Mouse (Mus musculus): ENCODE data around the gene Slc12a5.

Gene Slc12a5

DNA sequence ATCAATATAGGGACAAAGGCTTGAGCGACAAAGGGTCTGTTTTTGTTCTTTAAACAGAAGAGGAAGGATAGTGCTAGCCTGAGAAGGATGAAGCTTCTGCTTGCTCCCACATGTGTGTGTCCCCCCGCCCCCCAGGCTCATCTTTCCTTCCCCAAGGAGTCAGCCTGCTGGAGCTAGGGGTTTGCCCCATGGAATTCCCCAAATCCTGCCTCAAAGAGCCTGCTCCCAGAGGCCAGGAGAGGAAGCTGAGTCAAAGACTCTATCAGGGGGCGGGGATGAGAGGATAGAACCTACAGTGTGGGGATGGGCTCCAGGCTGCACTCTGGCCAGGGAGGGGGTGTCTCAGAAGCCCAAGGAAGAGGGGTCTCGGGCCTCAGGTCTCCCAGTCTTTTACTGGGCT, 13.1 kb upstream of the Slc12a5 start:
- no peak for DNase-seq (ENCODE audit: low spot score in 2 of 2)

DNA sequence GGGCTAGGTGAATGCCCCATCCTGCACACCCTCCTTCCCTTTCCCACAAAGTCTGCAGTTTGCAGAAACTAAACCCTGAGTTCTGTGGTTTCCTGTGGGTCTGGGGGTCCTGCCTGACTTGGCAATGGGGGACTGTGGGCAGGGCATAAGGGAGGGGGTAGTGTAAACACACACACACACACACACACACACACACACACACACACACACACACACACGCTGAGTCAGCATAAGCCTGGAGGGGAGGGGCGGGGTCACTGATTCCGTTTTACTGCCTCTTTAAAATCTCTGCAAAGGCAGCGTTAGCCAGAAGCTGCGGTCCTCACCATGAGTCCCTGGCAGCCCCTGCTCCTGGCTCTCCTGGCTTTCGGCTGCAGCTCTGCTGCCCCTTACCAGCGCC, 12.7 kb upstream of the Slc12a5 start:
- DNase-seq (ENCODE audit: low spot score in 2 of 2) = no peak

DNA sequence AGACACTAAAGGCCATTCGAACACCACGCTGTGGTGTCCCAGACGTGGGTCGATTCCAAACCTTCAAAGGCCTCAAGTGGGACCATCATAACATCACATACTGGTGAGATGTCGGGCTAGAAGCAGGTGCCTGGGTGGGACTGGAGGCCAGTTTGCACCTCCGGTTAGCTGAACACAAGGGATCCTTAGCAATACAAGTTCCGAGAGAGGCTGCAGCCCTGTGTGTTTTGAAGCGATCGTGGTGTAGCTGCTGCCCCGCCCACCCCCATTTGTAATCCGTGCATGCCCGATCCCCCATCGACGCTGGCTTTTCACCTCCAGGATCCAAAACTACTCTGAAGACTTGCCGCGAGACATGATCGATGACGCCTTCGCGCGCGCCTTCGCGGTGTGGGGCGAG, 11.6 kb upstream of the Slc12a5 start:
- DNase-seq (ENCODE audit: low spot score in 2 of 2) = no peak

DNA sequence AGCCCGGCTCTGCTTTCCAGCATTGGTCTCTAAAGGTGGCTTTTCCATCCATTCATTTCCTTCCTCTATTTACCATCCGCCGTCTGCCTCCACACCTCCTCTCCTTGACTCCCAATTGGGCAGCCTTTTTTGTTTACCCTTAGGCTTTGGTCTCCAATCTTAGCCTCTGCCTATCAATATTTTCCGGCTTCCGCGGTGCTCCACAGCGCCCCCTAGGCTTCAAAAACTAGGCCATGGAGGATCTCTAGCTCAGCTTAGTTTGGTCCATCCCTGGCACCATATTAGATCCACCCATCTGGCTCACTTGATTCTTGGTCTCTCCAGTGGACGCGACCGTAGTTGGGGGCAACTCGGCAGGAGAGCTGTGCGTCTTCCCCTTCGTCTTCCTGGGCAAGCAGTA, 10.1 kb upstream of the Slc12a5 start:
- no peak for DNase-seq (ENCODE audit: low spot score in 2 of 2)

DNA sequence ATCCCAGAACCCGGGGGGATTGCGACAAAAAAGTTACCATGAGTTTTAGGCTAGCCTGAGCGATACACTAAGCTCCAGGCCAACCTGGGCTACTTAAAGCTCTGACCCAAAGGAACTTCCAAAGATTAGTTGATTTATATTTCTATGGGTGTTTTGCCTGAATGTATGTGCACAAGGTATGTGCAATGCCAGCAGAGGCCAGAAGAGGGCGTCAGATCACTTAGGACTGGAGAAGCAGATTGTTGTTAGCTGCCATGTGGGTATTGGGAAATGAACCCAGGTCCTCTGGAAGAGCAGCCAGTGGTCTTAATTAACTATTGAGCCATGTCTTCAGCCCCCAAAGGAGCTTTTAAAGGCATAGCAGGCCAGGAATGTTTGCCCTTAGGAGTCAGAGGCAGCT, 8.9 kb upstream of the Slc12a5 start:
- no peak for DNase-seq (ENCODE audit: low spot score in 2 of 2)

DNA sequence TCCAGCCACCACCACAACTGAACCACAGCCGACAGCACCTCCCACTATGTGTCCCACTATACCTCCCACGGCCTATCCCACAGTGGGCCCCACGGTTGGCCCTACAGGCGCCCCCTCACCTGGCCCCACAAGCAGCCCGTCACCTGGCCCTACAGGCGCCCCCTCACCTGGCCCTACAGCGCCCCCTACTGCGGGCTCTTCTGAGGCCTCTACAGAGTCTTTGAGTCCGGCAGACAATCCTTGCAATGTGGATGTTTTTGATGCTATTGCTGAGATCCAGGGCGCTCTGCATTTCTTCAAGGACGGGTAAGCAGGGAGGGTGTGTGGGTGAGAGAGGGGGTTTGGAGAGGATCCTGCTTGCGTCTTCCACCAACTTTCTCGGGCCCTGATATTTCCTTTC, 8.2 kb upstream of the Slc12a5 start:
- DNase-seq (ENCODE audit: low spot score in 2 of 2) = no peak

DNA sequence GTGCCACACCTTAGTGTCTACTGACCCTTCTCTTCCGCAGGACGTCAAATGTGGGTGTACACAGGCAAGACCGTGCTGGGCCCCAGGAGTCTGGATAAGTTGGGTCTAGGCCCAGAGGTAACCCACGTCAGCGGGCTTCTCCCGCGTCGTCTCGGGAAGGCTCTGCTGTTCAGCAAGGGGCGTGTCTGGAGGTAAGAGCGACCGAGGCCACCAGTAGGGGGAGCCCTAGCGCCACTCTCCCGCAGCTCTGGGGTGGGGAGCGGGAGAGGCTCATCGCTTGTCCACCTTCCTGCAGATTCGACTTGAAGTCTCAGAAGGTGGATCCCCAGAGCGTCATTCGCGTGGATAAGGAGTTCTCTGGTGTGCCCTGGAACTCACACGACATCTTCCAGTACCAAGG, 7.4 kb upstream of the Slc12a5 start:
- peak in 1 of 2 experiments; percentile 75 for DNase-seq (ENCODE audit: low spot score in 2 of 2)

DNA sequence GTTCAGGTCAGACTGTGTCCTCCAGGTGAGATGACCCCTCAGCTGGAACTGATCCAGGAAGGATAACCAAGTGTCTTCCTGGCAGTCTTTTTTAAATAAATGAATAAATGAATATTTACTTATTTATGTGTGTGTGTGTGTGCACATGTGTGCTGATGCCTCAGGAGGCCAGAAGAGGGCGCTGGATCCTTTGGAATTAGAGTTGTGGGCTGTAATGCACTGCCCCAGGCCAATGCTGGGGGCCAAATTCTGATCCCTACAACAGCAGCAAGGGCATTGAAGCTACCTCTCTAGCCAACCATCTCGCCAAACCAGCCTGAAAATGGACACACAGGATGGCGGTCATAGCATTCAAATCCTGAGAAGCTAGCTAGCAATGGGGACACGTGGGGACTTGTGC, 4.9 kb upstream of the Slc12a5 start:
- DNase-seq (ENCODE audit: low spot score in 2 of 2) = no peak

DNA sequence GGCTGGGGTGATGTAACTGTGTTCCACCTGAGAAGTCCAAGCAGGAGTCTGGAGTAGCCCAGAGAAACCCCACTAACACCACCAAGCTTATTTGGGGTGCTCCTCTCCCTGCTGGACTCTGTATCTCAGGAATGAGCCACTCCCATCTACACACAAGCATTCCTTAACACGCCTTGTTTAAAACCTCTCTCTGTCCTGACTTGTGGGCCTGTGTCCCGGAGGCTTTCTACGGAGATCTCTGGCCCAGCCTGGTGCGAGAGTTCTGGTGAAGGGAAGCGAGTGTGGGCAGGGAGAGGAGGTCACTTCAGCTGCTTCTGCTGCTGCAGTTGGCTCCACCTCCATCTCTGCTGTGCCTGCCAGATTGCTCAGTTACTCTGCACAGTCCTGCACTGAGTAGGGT, 4.4 kb upstream of the Slc12a5 start:
- DNase-seq (ENCODE audit: low spot score in 2 of 2) = no peak

DNA sequence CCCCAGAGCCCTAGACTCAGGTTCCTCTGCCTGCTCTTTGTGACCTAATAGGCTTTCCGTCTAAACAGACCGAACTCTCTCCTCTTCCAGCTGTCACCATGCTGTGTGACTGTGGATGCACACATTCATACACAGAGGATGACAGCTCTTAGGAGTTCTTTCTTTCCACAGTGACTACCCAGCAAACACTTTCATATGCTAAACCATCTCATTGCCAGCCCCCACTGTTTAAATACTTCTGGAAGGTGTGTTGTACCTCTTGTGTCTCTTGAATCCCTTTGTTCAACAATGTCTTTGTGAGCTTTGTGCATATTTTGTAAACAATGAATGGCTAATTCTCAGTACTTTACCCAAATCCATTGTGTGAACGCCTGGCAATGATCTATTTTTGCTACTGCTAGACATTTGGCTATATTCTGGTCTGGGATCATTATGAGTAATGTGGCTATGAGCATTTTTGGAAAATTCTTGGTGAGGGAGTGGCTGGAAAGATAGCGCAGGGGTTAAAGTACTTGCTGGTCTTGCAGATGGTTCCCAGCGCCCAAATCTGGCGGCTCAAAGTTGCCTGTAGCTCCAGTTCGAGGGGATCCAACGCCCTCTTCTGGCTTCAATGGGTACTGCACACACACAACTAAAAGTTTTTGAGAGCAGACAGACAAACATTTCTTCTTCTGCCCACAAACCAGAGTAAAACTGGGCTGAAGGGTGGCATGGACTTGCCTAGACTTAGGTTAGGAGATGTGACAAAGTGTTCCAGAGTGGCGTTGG, 2.9 kb upstream of the Slc12a5 start:
- DNase-seq (ENCODE audit: low spot score in 2 of 2) = no peak

DNA sequence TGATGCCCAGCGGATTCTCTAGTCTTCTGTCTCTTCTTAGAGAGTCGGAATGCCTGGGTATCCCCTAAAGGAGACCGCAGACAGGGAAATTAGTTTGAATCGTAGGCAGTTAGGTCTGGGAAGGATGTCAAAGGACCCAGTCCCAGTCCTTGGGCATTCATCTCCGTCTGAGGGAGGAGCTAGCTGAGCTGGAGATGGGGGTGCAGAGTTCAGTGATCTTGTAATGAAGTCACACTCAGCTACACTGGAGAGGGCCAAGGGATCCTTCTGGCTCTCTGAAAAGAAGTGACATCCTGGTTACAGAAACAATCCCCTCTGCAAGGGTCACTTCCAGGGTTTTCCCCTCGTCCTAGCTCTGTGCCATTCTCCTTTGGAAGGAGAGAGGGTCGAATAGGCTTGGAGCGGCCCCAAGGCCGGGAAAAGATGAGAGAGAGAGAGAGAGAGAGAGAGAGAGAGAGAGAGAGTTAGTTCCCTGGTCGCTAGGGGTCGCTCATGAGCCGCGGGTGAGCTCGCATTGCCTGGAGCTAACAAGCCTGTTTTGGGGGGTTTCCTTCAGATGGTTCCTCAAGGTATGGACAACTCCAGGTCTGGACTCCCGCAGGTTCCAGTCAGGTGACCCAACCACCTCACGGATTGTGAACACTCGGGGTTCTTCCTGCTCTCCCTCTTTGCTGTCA, 1.0 kb downstream of the Slc12a5 start:
- DNase-seq (ENCODE audit: low spot score in 2 of 2) = peak in 1 of 2 experiments; percentile 73

DNA sequence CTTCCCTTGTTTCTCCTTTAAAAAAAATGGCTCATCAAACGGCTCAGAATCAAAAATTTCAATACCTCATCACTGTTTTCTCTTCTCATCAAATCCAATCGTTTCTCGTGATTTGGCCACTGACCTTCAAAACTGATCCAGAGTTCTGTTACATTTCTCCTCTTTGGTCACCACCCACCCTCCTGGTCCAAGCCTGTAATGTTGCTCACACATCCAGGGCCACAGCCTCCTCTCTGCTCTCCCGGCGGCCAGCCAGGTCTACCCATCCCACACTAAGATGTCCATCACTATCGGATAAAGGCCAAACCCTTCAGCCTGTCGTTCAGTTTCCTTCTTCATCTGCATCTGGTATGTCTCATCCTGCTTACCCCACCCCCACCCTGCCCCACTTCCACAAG, 1.6 kb downstream of the Slc12a5 start:
- DNase-seq (ENCODE audit: low spot score in 2 of 2) = no peak

DNA sequence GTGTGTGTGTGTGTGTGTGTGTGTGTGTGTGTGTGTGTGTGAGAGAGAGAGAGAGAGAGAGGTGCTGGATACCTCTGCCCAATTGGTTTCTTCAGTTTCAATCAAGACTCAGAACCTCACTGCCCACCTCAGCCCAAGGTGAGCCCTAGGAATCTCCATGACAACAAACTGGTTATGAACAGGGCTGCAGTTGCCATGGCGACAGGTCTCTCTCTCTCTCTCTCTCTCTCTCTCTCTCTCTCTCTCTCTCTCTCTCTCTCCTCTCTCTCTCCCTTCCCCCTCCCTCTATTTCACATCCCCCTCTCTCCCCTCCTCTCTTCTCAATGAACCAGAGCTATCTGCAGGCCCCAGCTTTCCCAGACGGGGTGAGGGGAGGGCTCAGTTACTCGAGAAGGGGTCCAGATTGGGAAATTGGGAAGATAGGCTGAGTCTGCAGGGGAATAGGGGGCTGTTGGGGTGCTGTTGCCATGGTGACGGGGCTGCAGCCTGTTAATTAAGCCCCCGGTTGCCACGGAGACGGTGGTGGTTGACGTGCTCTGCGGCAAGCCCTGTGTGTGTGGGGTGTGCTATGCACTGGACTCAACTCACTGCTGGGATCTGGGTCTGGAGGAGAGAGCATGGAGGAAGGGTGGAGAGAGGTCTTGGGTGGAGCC, 3.8 kb downstream of the Slc12a5 start:
- peak in 1 of 2 experiments; percentile 64 for DNase-seq (ENCODE audit: low spot score in 2 of 2)

DNA sequence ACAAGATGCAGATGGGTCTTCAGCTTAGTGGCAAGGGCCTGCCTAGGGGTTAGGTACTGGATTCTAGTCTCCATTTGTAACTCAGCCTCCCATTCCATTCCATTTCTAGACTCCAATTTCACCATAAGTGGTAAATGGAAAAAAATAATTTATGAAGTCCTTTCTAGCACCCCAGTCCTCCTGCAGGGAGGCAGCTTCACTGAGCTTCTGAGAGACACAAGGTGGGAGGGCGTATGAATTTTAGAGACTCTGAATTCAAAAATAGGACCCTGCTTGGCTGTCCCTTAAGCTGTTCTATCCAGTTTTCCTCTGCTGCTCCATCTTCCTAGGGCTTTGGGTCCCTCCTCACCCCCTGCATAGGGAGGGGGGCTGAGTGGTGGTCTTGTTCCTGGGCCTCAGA, 4.4 kb downstream of the Slc12a5 start:
- no peak for DNase-seq (ENCODE audit: low spot score in 2 of 2)

DNA sequence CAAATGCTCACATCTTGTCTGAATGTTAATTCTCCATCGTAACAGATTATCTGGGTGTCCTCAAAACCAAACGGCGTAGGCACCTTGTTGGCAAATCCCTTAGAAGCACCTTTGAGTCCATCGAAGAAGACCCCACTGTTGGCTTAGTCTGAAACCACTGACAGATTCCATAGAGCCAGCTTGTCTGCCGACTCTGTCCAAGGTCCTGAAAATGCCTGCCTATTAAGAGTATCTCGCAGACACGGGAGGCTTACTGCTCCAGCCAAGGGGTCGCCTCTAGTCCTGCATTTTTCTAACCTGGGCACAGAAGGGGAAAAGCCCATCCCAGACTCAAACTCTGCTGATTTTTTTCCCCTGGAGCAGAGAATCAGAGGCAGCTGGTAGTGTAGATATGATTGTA, 5.8 kb downstream of the Slc12a5 start:
- no peak for DNase-seq (ENCODE audit: low spot score in 2 of 2)

DNA sequence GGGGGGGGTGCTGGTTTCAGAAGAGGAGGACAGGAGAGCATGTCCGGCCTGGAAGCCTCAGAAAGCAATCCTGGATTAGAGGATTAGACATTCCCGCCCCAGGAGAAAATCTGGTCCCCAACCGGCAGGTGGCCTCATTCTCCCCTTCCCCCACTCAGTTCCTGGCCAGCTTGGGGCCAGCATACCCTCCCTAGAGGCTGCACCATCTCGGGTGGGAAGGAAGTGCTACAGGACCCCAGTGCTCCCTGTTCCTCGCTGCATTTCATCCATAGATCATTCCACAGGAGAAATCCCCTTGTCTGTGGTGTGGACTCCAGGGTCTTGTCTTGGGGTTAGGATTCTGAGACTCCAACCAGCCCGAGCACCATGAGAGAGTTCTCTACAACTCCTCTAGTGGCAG, 6.6 kb downstream of the Slc12a5 start:
- DNase-seq (ENCODE audit: low spot score in 2 of 2) = no peak

DNA sequence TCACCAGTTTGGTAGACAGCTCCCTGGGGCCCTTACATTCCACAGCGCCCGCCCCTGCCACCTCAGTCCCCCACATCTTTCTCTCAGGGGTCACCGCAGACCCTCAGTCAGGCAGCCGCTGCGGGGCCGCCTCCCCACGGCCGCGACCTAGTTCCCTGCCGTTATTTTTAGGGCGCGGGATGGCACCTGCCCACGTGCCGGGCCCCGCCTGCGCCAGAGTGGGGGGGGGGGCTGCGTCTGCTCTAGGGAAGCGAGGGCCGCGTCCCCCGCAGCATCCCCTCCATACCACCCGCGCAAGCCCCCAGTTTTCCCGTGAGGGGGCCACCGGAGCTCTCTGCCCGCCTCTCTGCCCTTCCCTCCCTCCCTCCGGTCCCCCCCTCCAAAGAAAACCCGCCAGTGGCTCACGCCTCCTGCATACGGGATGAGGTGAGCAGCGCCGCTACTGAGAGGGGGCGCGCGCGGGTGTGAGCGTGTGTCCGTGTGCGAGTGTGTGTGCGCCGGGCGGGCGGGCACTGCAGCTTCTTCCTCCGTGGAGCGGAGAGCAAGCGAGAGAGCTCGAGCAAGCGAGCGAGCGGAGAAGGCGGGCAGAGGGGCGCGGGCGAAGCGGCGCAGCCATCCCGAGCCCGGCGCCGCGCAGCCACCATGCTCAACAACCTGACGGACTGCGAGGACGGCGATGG, 7.3 kb downstream of the Slc12a5 start:
- DNase-seq (ENCODE audit: low spot score in 2 of 2) = peak in 1 of 2 experiments; percentile 80

DNA sequence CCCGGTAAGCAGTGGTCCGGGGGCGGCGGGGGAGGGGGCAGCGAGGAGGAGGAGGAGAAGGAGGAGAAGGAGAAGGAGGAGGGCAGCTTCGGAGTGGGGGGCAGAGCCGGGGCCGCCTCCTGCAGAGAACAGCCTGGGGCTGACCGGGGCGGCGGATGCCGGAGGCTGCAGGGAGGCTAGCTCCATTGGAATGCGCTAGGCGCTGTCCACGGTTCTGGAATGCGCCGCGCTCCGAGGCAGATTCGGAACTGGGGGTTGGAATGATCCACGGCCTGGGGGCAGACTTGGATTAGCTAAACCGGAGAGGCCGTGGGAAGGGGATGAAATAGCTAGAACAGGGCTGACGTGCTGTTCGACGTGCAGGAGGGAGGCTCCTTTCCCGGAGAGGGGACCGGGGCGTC, 7.8 kb downstream of the Slc12a5 start:
- DNase-seq (ENCODE audit: low spot score in 2 of 2) = peak in 1 of 2 experiments; percentile 57

DNA sequence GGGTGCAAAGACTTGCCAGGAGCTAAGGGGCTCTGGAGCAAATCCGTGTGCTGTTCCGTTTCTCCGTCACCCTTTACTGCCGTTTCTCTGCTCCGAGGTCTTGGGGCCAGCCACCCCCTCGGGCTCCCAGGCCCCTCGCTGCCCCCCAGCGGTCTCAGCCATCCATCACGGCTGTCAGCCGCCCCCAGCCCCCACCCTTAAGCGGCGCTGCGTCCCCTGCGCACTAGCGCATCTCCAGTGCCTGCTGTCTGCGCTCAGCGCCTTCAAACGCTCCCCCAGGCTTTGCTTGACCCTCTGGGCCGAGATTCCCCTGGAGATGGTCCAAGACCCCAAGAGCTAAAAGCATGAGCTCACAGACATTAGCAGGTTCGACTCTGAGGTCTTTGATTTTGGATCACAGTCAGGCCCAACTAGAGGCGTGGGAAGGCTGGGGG, 8.8 kb downstream of the Slc12a5 start:
- DNase-seq (ENCODE audit: low spot score in 2 of 2) = no peak

DNA sequence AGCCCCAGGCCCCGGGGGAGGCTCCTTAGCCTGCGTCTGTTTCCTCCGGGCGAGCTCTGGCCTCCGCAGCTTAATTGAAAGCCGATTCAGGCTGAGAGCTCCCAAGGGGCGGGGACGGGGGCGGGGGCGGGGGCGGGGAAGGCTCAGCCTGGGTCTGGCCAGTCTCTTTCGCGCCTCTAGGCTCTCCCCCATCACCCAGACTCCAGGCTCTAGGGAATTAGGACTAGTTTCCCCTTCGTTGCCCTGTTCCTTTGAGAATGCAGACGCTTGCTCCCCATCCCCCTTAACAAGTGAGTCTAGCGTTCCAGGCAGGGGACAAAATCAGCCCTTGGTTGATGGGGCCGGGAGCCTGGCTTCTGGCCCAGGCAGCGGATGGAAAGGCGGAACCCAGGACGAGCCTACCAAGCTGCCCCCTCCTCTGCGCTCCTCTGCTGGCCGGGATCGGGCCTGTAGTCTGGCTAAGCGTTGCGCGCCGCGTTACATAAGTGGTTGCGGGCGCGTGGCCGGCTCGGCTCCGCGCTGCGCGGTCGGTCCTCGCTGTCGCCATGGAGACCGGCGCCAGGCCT, 10.1 kb downstream of the Slc12a5 start:
- peak in 1 of 2 experiments; percentile 63 for DNase-seq (ENCODE audit: low spot score in 2 of 2)

DNA sequence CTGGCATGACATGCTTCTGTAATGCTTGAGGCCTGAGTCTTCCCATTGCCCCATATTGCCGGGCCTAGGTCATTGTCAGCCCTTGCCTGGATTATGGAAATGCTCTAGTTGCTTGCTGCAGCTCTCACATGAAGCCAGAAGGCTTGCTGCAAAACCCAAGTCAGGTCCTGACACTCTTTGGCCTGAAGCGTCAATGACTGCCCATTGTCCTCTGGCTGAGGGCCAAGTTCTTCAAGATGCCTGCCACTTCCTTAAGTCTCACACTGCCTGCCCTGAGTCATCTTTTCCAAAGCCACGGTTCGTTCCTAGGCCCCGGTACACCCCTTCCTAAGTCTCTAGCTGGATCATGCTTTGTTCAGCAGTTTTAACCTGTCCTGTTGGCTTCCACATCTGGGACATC, 12.0 kb downstream of the Slc12a5 start:
- no peak for DNase-seq (ENCODE audit: low spot score in 2 of 2)

DNA sequence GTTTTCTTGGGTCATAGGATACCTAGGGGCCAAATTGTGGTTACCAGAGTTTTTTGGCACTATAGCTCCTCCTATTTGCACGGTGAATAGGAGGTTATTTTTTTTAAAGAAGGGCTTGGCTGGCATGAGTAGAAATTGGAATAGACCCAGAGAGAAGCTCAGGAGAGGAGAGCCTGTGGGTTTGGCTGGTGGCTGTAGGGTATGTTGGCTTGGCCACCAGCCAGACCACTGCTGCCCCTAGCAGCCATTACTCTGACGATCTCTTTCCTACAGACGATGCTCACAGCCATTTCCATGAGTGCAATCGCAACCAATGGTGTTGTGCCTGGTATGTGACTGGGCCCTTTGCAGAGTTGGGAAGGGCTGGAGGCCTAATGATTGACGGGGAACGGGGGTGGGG, 15.0 kb downstream of the Slc12a5 start:
- DNase-seq (ENCODE audit: low spot score in 2 of 2) = no peak
